Mouse (Mus musculus) thymus, postnatal 4 days (tissue): Measurements from ENCODE around the gene Olfr896-ps1.

Experiments used
- DNase-seq: peaks from one replicate; pipeline ENCODE4 v3.0.0; 2021

The Olfr896-ps1 gene

GRCm38 (mm10) chr9:38290807-38291206 is at the start of gene Olfr896-ps1:
Gene Olfr896-ps1 (plus strand): TSS chr9:38291107.
- no peak for DNase-seq

- no peak for DNase-seq
These were observed 38.4 kb upstream of the Olfr896-ps1 start, which contains the start of gene Olfr143 for GRCm38 (mm10) chr9:38252474-38252873. Gene Olfr143 (plus strand): TSS chr9:38252774.

GRCm38 (mm10) chr9:38267551-38267950 is 23.4 kb upstream of the Olfr896-ps1 start, which contains the start of gene Olfr895:
Gene Olfr895 (plus strand): TSS chr9:38267851.
- no peak for DNase-seq

GRCm38 (mm10) chr9:38328760-38329159 is 37.9 kb downstream of the Olfr896-ps1 start, which contains the start of gene Olfr25:
Gene Olfr25 (plus strand): TSS chr9:38329060.
- DNase-seq: no peak
